Mouse (Mus musculus) intestine, postnatal 0 days (tissue): ENCODE results near the gene Asic3. TPM values are rescaled to one million over a fixed set of nuclear protein-coding genes. Genes with fewer than 3 reads are reported as not detected.

Experiments
- ATAC-seq: fragments of 200-750 bp; cut with Nextera tagmentation; 2 replicates; pipeline ENCODE4 v1.8.0; 2017; ENCODE audit warnings: mild to moderate bottlenecking, moderate TSS enrichment, moderate library complexity
- H3K27ac ChIP-seq: fragments of 300-500 bp; sonication (generic); 2 replicates; pipeline ENCODE4 v1.5.1; 2014; ENCODE audit warnings: mild to moderate bottlenecking, low read depth, low read length, moderate library complexity
- H3K27me3 ChIP-seq: fragments of 300-500 bp; sonication (generic); replicated peaks from 2 replicates; pipeline ENCODE4 v1.6.1; 2014; ENCODE audit warnings: low read length, mixed read lengths; ENCODE audit not compliant: control insufficient read depth, insufficient read depth
- H3K36me3 ChIP-seq: fragments of 300-500 bp; sonication (generic); 2 replicates; pipeline ENCODE4 v1.6.1; 2014; ENCODE audit warnings: mild to moderate bottlenecking, moderate library complexity; ENCODE audit not compliant: control insufficient read depth, insufficient read depth
- H3K4me1 ChIP-seq: fragments of 300-500 bp; sonication (generic); replicated peaks from 2 replicates; pipeline ENCODE4 v1.6.1; 2014; ENCODE audit warnings: antibody characterized with exemption, low read length, mixed read lengths; ENCODE audit not compliant: control insufficient read depth, insufficient read depth
- H3K4me2 ChIP-seq: fragments of 300-500 bp; sonication (generic); replicated peaks from 2 replicates; pipeline ENCODE4 v1.6.1; 2014; ENCODE audit warnings: low read depth, mild to moderate bottlenecking, moderate library complexity
- H3K4me3 ChIP-seq: fragments of 300-500 bp; sonication (generic); 2 replicates; pipeline ENCODE4 v1.5.1; 2014; ENCODE audit warnings: low read depth, low read length
- H3K9ac ChIP-seq: fragments of 300-500 bp; sonication (generic); 2 replicates; pipeline ENCODE4 v1.6.1; 2014; ENCODE audit warnings: mild to moderate bottlenecking, low read depth, low read length
- H3K9me3 ChIP-seq: fragments of 300-500 bp; sonication (generic); 2 replicates; pipeline ENCODE4 v1.6.1; 2016; ENCODE audit warnings: mixed run types; ENCODE audit not compliant: control insufficient read depth
- CTCF ChIP-seq: sonication (generic); IDR thresholded peaks from 2 replicates; pipeline ENCODE4 v1.5.1; 2016; ENCODE audit warnings: low read depth, mild to moderate bottlenecking, control low read depth, antibody characterized with exemption, moderate library complexity
- WGBS: fragments of 180-500 bp; shearing (Covaris S2); extraction: QIAGEN DNeasy Blood & Tissue Kit; methylation state at CpG from one replicate; pipeline ENCODE4 v1.1.7; 2014; 5-methylcytosine and 5-hydroxymethylcytosine counted together
- polyA plus RNA-seq: library from polyadenylated mRNA; unstranded; fragments of >200 nt; fragmentation: Nextera tagmentation; extraction: Ambion mirVana; gene quantifications from 2 replicates; pipeline ENCODE4 v1.2.1, GENCODE M21; 2015

The Asic3 gene
- polyA plus RNA-seq, 1 experiment from 2014 or later, result 0.08 TPM

GRCm38 (mm10) chr5:24446630-24447029, 33.4 kb downstream of the Asic3 start:
- 89% methylated on average over 7 of the region's 7 CpGs for WGBS
- H3K4me3 ChIP-seq, result no peak overlapping the region
- 0 out of 2 replicates have a peak, but pooled peaks cover 17% of the 10 kb centered on the region for H3K4me1 ChIP-seq
- no peaks in the 10 kb centered on the region for H3K9me3 ChIP-seq
- H3K4me2 ChIP-seq, result peak overlapping the region; percentile 69; the same call in 1 of the 2 replicates
- no peak for ATAC-seq
- no peaks in the 10 kb centered on the region for H3K27me3 ChIP-seq
- TF ChIP-seq CTCF, result no peak
- H3K27ac ChIP-seq, result no peak overlapping the region
- H3K36me3 ChIP-seq, result peaks cover 19% of the 10 kb centered on the region; the same call in 1 of the 2 replicates
- H3K9ac ChIP-seq, result no peak overlapping the region

GRCm38 (mm10) chr5:24447624-24448298, 34.6 kb downstream of the Asic3 start, which contains the start of gene Tmub1:
Gene Tmub1, minus strand, starts transcription at chr5:24447854.
- no peak within 1 kb of the TSS for H3K27ac ChIP-seq
- peak within 1 kb of the TSS; percentile 38 for H3K9ac ChIP-seq
- H3K4me2 ChIP-seq, result peak within 1 kb of the TSS; percentile 69
- H3K27me3 ChIP-seq, result no peaks in the 10 kb centered on the region
- H3K4me1 ChIP-seq, result 0 out of 2 replicates have a peak, but pooled peaks cover 17% of the 10 kb centered on the region
- peaks cover 12% of the 10 kb centered on the region; the same call in 1 of the 2 replicates for H3K36me3 ChIP-seq
- no peak for TF ChIP-seq CTCF
- WGBS, result 2% methylated on average over 34 of the region's 34 CpGs
- H3K4me3 ChIP-seq, result peak within 1 kb of the TSS; percentile 49
- peak; percentile 69 for ATAC-seq
- no peaks in the 10 kb centered on the region for H3K9me3 ChIP-seq

GRCm38 (mm10) chr5:24451264-24452029, 38.3 kb downstream of the Asic3 start:
- TF ChIP-seq CTCF, result no peak
- Histone ChIP-seq H3K9ac (peak overlapping the region; percentile 78), H3K9me3 (no peaks in the 10 kb centered on the region), H3K4me1 (0 out of 2 replicates have a peak, but pooled peaks cover 8% of the 10 kb centered on the region), H3K4me3 (peak overlapping the region; percentile 72), H3K27me3 (no peaks in the 10 kb centered on the region), H3K36me3 (no peaks in the 10 kb centered on the region), H3K27ac (peak overlapping the region; percentile 86), H3K4me2 (peak overlapping the region; percentile 99)
- WGBS, result 7% methylated on average over 23 of the region's 66 CpGs
- peak; percentile 77 for ATAC-seq

- TF ChIP-seq CTCF, result no peak
- Histone ChIP-seq H3K27ac (peak within 1 kb of the TSS; percentile 86), H3K4me2 (peak within 1 kb of the TSS; percentile 99), H3K4me1 (0 out of 2 replicates have a peak, but pooled peaks cover 8% of the 10 kb centered on the region), H3K9me3 (no peaks in the 10 kb centered on the region), H3K27me3 (no peaks in the 10 kb centered on the region), H3K9ac (peak within 1 kb of the TSS; percentile 78), H3K4me3 (peak within 1 kb of the TSS; percentile 72), H3K36me3 (no peaks in the 10 kb centered on the region)
- under 1% methylated on average over 41 of the region's 85 CpGs for WGBS
- no peak for ATAC-seq
These were observed 39.0 kb downstream of the Asic3 start, which contains the start of gene Agap3 for GRCm38 (mm10) chr5:24452030-24452690. Gene Agap3, plus strand, starts transcription at chr5:24452177.

GRCm38 (mm10) chr5:24452691-24453233, 39.6 kb downstream of the Asic3 start:
- peak overlapping the region; percentile 72 for H3K4me3 ChIP-seq
- H3K27ac ChIP-seq, result peak overlapping the region; percentile 86; the same call in 1 of the 2 replicates
- peak overlapping the region; percentile 78 for H3K9ac ChIP-seq
- TF ChIP-seq CTCF, result no peak; the same call in 1 of the 2 replicates
- peak overlapping the region; percentile 99 for H3K4me2 ChIP-seq
- 0 out of 2 replicates have a peak, but pooled peaks cover 8% of the 10 kb centered on the region for H3K4me1 ChIP-seq
- H3K27me3 ChIP-seq, result no peaks in the 10 kb centered on the region
- no peaks in the 10 kb centered on the region for H3K36me3 ChIP-seq
- no peaks in the 10 kb centered on the region for H3K9me3 ChIP-seq
- WGBS, result 1% methylated on average over 28 of the region's 29 CpGs
- no peak for ATAC-seq
